9 mouse cellular contexts compared by ENCODE assay signal in the genomic region with DNA sequence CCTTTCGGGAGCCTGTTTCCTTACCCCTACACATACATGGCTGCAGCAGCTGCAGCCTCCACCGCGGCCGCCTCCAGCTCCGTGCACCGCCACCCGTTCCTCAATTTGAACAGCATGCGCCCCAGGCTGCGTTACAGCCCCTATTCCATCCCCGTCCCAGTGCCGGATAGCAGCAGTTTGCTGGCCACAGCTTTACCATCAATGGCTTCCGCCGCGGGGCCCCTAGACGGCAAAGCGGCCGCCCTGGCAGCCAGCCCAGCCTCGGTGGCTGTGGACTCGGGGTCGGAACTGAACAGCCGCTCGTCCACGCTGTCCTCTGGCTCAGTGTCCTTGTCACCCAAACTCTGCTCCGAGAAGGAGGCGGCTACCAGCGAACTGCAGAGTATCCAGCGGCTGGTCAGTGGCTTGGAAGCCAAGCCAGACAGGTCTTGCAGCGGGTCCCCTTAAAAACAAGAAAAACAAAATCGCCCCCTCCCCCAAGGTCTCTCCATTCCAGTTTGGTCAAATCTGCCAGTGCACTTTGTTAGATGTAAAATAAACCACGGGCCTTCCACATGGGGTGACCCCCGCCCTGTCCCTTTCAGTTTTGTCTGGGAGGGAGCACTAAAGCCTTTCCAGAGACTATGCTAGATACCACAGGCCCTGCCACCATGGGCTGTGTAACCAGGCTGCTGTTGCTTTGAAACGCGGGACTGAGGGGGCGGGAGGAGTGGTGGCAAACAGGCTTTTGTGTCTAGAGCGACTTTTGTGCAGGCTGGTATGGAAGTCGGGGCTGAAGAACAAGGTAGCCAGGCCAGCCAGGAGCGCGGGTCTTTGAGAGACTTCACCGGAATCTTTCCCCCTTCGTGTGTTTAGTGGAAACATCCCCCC. TPM values are rescaled to one million over a fixed set of nuclear protein-coding genes. Genes with fewer than 3 reads are reported as not detected.
DNase-seq lines count a peak whose midpoint lies in the region; ATAC-seq lines count a peak whose summit lies in the region.
"Had no signal": no experiment of that assay in that cellular context is flagged by ENCODE, and none has a peak within 500 bp of the region (broad histone marks: within the 10 kb centered on the region; RNA-seq: fewer than 3 reads in every experiment).

No protein-coding gene starts in this region.

- peak; percentile 93 for DNase-seq in heart, adult 11 months
- no peak for DNase-seq in heart, postnatal 10 days
- peak; percentile 55 for DNase-seq in ES-CJ7 (ENCODE audit: low read depth, low spot score)
- DNase-seq in embryonic facial prominence, embryonic 14.5 days (ENCODE audit: low spot score): no peak
- peak; percentile 37 for DNase-seq in liver
- no peak for DNase-seq in adipocyte (ENCODE audit: low spot score)
- no peak for DNase-seq in thymus, postnatal 14 days

- H3K4me2 ChIP-seq in embryonic facial prominence, embryonic 14.5 days (ENCODE audit: low read depth, low read length): peak overlapping the region; percentile 63
- H3K4me2 ChIP-seq: hindbrain, embryonic 15.5 days had no signal

- H3K36me3 ChIP-seq in embryonic facial prominence, embryonic 14.5 days (ENCODE audit: control insufficient read depth, insufficient read depth, low read length): peaks cover 34% of the 10 kb centered on the region
- H3K36me3 ChIP-seq: hindbrain, embryonic 15.5 days had no signal

- no peak for ATAC-seq in embryonic facial prominence, embryonic 14.5 days (ENCODE audit: low read depth)
- ATAC-seq in frontal cortex, adult (ENCODE audit: low TSS enrichment): no peak

- intact Hi-C loops in heart, postnatal 10 days (cut with DNase I): no loop called here

- H3K27me3 ChIP-seq in embryonic facial prominence, embryonic 14.5 days (replicated peaks; ENCODE audit: control insufficient read depth, insufficient read depth, low read length): peaks cover 77% of the 10 kb centered on the region

- WGBS in embryonic facial prominence, embryonic 14.5 days: 10% methylated on average over 37 of the region's 40 CpGs

- H3K9me3 ChIP-seq in embryonic facial prominence, embryonic 14.5 days (ENCODE audit: control insufficient read depth, low read length): no peaks in the 10 kb centered on the region
- H3K9me3 ChIP-seq: hindbrain, embryonic 15.5 days had no signal

- H3K4me3 ChIP-seq in embryonic facial prominence, embryonic 14.5 days (ENCODE audit: low read depth, low read length): peak overlapping the region; percentile 40
- H3K4me3 ChIP-seq: hindbrain, embryonic 15.5 days had no signal

- H3K4me1 ChIP-seq in embryonic facial prominence, embryonic 14.5 days (ENCODE audit: control insufficient read depth, insufficient read depth, low read length): peaks cover 6% of the 10 kb centered on the region; the same call in 1 of the 2 replicates

- H3K27ac ChIP-seq in embryonic facial prominence, embryonic 14.5 days (replicated peaks; ENCODE audit: low read depth, low read length): peak overlapping the region; percentile 88
- H3K27ac ChIP-seq: hindbrain, embryonic 15.5 days had no signal

- H3K9ac ChIP-seq in embryonic facial prominence, embryonic 14.5 days (ENCODE audit: low read depth, low read length): peak overlapping the region; percentile 74
- H3K9ac ChIP-seq: hindbrain, embryonic 15.5 days had no signal

RNA-seq across cellular contexts. Expression of gene Tbx3, which starts 12.4 kb away (rescaled TPM):
- total RNA-seq in heart, postnatal 10 days (2021): 10 to 100 TPM; 18.8 to 20.4 TPM
- polyA plus RNA-seq in embryonic facial prominence, embryonic 14.5 days (2014; fragmentation: Nextera tagmentation; extraction: Ambion mirVana): 22.6 and 31.5 TPM in 2 replicates

Comparison
In these comparisons a context has a peak if more than half of its experiments do, and no peak if none do; other contexts are left out.
1. DNase-seq: peak in heart, adult 11 months (single experiment), ES-CJ7 (single experiment) and liver (single experiment); none in heart, postnatal 10 days (0 of 2), embryonic facial prominence, embryonic 14.5 days (single experiment), adipocyte (single experiment) and thymus, postnatal 14 days (single experiment).